Mouse (Mus musculus) lung, adult 2 months (tissue): ENCODE measurements around the gene Adam19.

Source experiments
- CTCF ChIP-seq: fragments of 200-500 bp; IDR thresholded peaks from 2 replicates; pipeline ENCODE4 v1.5.1; 2011; ENCODE audit warnings: mild to moderate bottlenecking, low read length, control low read depth; ENCODE audit not compliant: insufficient read depth
- POLR2A ChIP-seq: fragments of 200-500 bp; IDR thresholded peaks from 2 replicates; pipeline ENCODE4 v1.6.1; 2011; ENCODE audit warnings: low read depth, mild to moderate bottlenecking, control low read depth, low read length, borderline replicate concordance; ENCODE audit errors: extremely low read depth

DNA sequence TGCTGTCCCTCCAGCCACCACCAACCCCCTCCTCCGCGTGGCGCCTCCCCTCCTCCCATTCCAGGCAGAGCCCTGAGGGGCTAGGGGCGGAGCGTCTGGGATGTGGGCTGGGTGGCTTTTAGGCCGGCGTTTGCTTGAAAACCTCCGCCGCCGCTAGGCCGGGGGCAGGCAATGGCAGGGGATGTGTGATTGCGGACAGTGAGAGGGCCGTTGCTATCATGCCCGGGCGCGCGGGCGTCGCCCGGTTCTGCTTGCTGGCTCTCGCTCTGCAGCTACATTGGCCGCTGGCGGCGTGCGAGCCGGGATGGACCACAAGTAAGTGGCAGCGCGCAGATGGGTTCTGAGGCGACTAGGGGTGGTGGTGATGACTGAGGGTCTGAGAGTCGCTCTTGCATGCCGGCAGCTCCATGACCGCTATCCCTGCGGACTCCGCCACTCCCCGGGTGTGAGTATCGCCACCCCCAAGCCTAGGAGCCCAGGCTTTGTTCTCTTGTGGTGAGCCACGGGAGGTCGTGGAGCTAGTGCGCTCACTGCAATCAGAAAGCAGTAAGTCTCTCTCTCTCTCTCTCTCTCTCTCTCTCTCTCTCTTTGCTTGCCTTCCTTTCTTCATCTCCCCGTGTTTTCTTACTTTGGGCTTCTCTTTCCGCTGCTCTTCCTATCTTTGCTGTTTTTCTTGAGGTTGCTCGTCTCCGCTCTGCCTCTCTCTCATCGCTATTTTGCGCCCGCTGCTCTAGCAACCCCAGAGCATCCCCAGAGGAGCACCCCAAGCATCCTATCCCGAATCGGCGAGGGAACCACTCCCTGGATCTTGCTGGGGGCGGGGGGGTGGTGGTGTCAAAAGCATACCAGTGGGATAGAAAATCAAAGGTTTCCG, at the start of gene Adam19:
- TF ChIP-seq CTCF (no peak), POLR2A (peak; percentile 69; the same call in 1 of the 2 replicates)
